Mouse (Mus musculus): ENCODE data around the gene Olfr62. TPM values are rescaled to one million over a fixed set of nuclear protein-coding genes. Genes with fewer than 3 reads are reported as not detected.

Olfr62 gene
- polyA plus RNA-seq, 1 experiment from 2014 or later: not detected

DNA sequence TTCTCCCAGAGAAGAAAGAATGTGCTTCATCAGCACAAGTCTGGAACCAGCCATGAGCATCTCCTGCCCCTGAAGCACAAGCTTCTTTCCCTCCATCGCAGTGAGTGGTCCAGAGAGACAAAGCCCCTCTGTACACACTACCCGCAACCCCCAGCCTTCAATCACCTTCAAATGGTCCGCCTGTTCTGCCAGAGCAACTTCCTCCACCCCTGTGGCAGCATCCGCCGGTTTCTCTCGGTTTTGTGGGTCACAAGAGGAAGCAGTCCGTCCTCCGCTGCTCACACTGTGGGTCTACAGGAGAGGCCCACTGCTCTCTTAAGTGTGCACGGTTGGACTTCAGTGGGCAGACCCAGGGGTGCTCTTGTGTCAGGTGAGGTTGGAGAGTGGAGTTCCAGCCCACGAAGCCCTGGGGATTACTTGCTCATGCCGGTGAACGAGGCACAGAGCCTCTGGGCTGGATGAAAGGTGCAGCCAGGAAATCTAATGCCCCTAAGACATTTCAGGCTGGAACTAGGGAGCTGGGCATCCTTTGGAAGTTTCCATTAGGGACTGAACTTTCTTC lies 33.7 kb downstream of the Olfr62 start, which contains the start of gene Olfr1342:
Gene Olfr1342 (minus strand): TSS at position 345 of the 562 bp plus-strand sequence.
- no peak within 1 kb of the TSS for H3K4me2 ChIP-seq
- ATAC-seq (ENCODE audit: insufficient number of reproducible peaks, low FRiP score): no peak
- no peak within 1 kb of the TSS for H3K4me3 ChIP-seq
- H3K27me3 ChIP-seq (replicated peaks): peaks cover 4% of the 10 kb centered on the region; the same call in 1 of the 2 replicates
- H3K4me1 ChIP-seq (replicated peaks): no peaks in the 10 kb centered on the region
- no peaks in the 10 kb centered on the region for H3K36me3 ChIP-seq
- H3K27ac ChIP-seq (ENCODE audit: poor library complexity, severe bottlenecking): no peak within 1 kb of the TSS
- 51% methylated on average over 12 of the region's 12 CpGs for WGBS
- no peak within 1 kb of the TSS for H3K9ac ChIP-seq
- 0 out of 2 replicates have a peak, but pooled peaks cover 2% of the 10 kb centered on the region for H3K9me3 ChIP-seq (replicated peaks)

DNA sequence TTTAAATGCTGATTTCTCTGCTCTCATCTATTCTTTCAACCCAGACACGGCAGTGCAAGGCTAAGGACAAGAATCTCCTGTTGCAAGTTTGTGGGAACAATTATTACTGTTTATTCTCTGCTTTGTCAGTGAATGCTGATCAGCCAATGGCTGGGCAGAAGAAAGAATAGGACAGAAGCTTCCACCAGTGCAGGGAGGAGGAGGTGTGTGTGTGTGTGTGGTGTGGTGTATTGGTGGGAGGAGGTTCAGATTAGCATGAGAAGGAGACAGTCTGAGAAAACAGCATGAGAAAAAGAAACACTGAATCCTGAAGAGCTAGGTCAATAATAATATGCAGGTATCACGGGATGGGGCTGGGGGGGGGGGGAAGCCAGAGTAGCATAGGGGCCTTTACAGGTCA lies 35.1 kb downstream of the Olfr62 start:
- WGBS: 40% methylated on average over 2 of the region's 2 CpGs
- no peak for ATAC-seq (ENCODE audit: insufficient number of reproducible peaks, low FRiP score)
- H3K9me3 ChIP-seq (replicated peaks): no peaks in the 10 kb centered on the region
- peaks cover 4% of the 10 kb centered on the region; the same call in 1 of the 2 replicates for H3K27me3 ChIP-seq (replicated peaks)
- no peaks in the 10 kb centered on the region for H3K36me3 ChIP-seq
- H3K4me1 ChIP-seq (replicated peaks): no peaks in the 10 kb centered on the region
- no peak overlapping the region for H3K4me3 ChIP-seq
- H3K9ac ChIP-seq: no peak overlapping the region
- H3K4me2 ChIP-seq: no peak overlapping the region
- H3K27ac ChIP-seq (ENCODE audit: poor library complexity, severe bottlenecking): no peak overlapping the region

DNA sequence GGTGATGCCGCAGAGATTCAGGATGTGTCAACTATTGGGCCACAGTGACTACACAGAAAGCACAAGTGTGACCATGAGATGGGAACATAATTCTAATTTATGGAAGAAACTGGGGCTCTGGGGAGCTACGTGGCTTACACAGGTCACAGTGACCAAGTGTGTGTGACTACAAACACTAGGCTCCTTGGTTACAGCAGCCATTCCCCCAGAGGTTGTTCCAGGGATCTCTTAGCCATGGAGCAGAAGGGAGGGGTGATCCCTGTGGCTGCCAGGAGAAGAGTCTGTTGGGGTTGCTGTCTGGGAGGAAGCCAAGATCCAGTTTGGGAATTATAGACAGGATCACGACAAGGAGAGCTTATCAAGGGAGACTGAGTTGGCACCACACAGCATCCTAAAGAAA lies 44.5 kb downstream of the Olfr62 start, which contains the start of gene Olfr1341:
Gene Olfr1341 (plus strand): TSS at position 301 of the 400 bp plus-strand sequence.
- no peaks in the 10 kb centered on the region for H3K4me1 ChIP-seq (replicated peaks)
- H3K4me3 ChIP-seq: no peak within 1 kb of the TSS
- H3K27me3 ChIP-seq (replicated peaks): 0 out of 2 replicates have a peak, but pooled peaks cover 3% of the 10 kb centered on the region
- WGBS: 70% methylated on average over 3 of the region's 3 CpGs
- no peaks in the 10 kb centered on the region for H3K36me3 ChIP-seq
- no peaks in the 10 kb centered on the region for H3K9me3 ChIP-seq (replicated peaks)
- H3K4me2 ChIP-seq: no peak within 1 kb of the TSS
- no peak within 1 kb of the TSS for H3K27ac ChIP-seq (ENCODE audit: poor library complexity, severe bottlenecking)
- H3K9ac ChIP-seq: no peak within 1 kb of the TSS
- no peak for ATAC-seq (ENCODE audit: insufficient number of reproducible peaks, low FRiP score)

DNA sequence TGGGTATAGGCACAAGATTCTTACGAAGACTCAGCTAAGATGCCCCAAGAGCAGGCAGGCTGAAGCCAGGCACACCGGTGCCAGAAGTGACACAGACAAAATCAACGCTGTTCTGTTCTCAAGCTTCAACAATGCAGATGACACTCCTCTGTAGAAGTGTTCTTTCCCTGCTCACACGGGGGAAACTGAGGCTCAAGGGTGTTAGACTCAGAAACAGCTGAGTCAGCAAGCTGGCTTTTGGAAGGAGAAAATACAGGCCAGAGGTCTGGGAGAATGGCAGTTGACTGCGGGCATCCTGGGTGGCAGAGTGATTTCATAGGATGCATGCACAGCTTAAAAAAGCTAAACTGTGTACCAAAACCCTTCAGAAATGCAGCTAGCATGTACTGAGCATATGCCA lies 49.3 kb downstream of the Olfr62 start:
- Histone ChIP-seq H3K9ac (no peak overlapping the region), H3K4me3 (no peak overlapping the region), H3K27me3 (replicated peaks) (0 out of 2 replicates have a peak, but pooled peaks cover 3% of the 10 kb centered on the region), H3K36me3 (no peaks in the 10 kb centered on the region), H3K4me1 (replicated peaks) (no peaks in the 10 kb centered on the region), H3K4me2 (no peak overlapping the region), H3K27ac (ENCODE audit: poor library complexity, severe bottlenecking) (no peak overlapping the region), H3K9me3 (replicated peaks) (no peaks in the 10 kb centered on the region)
- ATAC-seq (ENCODE audit: insufficient number of reproducible peaks, low FRiP score): no peak
- WGBS: 74% methylated on average over 5 of the region's 5 CpGs

DNA sequence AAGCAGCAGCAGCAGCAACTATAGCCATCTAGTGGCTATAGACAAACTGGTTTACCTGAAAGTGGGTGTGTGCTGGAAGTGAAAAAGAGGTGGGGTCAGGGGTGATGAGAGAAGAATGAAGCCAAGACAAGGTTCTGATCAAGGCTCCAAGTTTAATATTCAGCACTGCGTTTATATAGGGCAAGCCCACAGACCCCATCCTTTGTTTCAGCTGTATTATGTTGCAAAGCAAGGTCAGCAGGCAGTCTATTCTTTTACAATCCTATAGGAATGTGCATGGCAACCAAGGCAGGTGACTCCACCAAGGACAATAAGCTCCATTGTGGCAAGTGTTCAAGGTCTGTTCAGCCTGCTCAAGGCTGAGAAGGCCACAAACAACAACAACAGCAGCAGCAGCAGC lies 52.9 kb downstream of the Olfr62 start:
- no peaks in the 10 kb centered on the region for H3K36me3 ChIP-seq
- H3K9me3 ChIP-seq (replicated peaks): no peaks in the 10 kb centered on the region
- no peaks in the 10 kb centered on the region for H3K4me1 ChIP-seq (replicated peaks)
- no peak overlapping the region for H3K9ac ChIP-seq
- WGBS: 65% methylated on average over 1 of the region's 1 CpGs
- H3K27me3 ChIP-seq (replicated peaks): 0 out of 2 replicates have a peak, but pooled peaks cover 3% of the 10 kb centered on the region
- no peak overlapping the region for H3K4me3 ChIP-seq
- ATAC-seq (ENCODE audit: insufficient number of reproducible peaks, low FRiP score): no peak
- H3K27ac ChIP-seq (ENCODE audit: poor library complexity, severe bottlenecking): no peak overlapping the region
- H3K4me2 ChIP-seq: no peak overlapping the region

Other genes starting within 250 kb of the Olfr62 start
- gene Szt2, start 249.7 kb upstream of the Olfr62 start, polyA plus RNA-seq (2016; fragmentation: Nextera tagmentation; extraction: Ambion mirVana): 6.7 and 8.5 TPM in 2 replicates
- 79.7 and 81.3 TPM in 2 replicates for gene Med8, start 249.6 kb upstream of the Olfr62 start, polyA plus RNA-seq (2016; fragmentation: Nextera tagmentation; extraction: Ambion mirVana)
- 52.2 and 57.1 TPM in 2 replicates for gene Elovl1, start 230.9 kb upstream of the Olfr62 start, polyA plus RNA-seq (2016; fragmentation: Nextera tagmentation; extraction: Ambion mirVana)
- 157 and 163 TPM in 2 replicates for gene Cdc20, start 221.6 kb upstream of the Olfr62 start, polyA plus RNA-seq (2016; fragmentation: Nextera tagmentation; extraction: Ambion mirVana)
- 2.9 and 3.9 TPM in 2 replicates for gene Mpl, start 201.4 kb upstream of the Olfr62 start, polyA plus RNA-seq (2016; fragmentation: Nextera tagmentation; extraction: Ambion mirVana)
- gene Tie1, start 168.9 kb upstream of the Olfr62 start, polyA plus RNA-seq (2016; fragmentation: Nextera tagmentation; extraction: Ambion mirVana): 65.8 and 69.4 TPM in 2 replicates
- 0.27 and 0.31 TPM in 2 replicates for gene 2610528J11Rik, start 132.0 kb upstream of the Olfr62 start, polyA plus RNA-seq (2016; fragmentation: Nextera tagmentation; extraction: Ambion mirVana)
- 0.18 and 0.23 TPM in 2 replicates for gene Tmem125, start 114.9 kb upstream of the Olfr62 start, polyA plus RNA-seq (2016; fragmentation: Nextera tagmentation; extraction: Ambion mirVana)
- gene Cfap57, start 38.2 kb upstream of the Olfr62 start, polyA plus RNA-seq (2016; fragmentation: Nextera tagmentation; extraction: Ambion mirVana): 0.76 and 0.80 TPM in 2 replicates
- gene Ebna1bp2, start 38.2 kb upstream of the Olfr62 start, polyA plus RNA-seq (2016; fragmentation: Nextera tagmentation; extraction: Ambion mirVana): 96.7 and 103 TPM in 2 replicates
- gene Olfr1342, start 33.8 kb downstream of the Olfr62 start, polyA plus RNA-seq (2016; fragmentation: Nextera tagmentation; extraction: Ambion mirVana): not detected in 2 replicates
- gene Olfr1341, start 44.6 kb downstream of the Olfr62 start, polyA plus RNA-seq (2016; fragmentation: Nextera tagmentation; extraction: Ambion mirVana): not detected in 2 replicates
- not detected in 2 replicates for gene Olfr1340, start 61.2 kb downstream of the Olfr62 start, polyA plus RNA-seq (2016; fragmentation: Nextera tagmentation; extraction: Ambion mirVana)
- not detected in 2 replicates for gene Olfr1339, start 73.2 kb downstream of the Olfr62 start, polyA plus RNA-seq (2016; fragmentation: Nextera tagmentation; extraction: Ambion mirVana)
- not detected in 2 replicates for gene Olfr1338, start 99.8 kb downstream of the Olfr62 start, polyA plus RNA-seq (2016; fragmentation: Nextera tagmentation; extraction: Ambion mirVana)
- gene Olfr1337, start 123.6 kb downstream of the Olfr62 start, polyA plus RNA-seq (2016; fragmentation: Nextera tagmentation; extraction: Ambion mirVana): not detected in 2 replicates
- gene Olfr1335, start 151.0 kb downstream of the Olfr62 start, polyA plus RNA-seq (2016; fragmentation: Nextera tagmentation; extraction: Ambion mirVana): not detected in 2 replicates
- not detected in 2 replicates for gene Olfr1333, start 177.3 kb downstream of the Olfr62 start, polyA plus RNA-seq (2016; fragmentation: Nextera tagmentation; extraction: Ambion mirVana)
- gene Olfr1331, start 205.7 kb downstream of the Olfr62 start, polyA plus RNA-seq (2016; fragmentation: Nextera tagmentation; extraction: Ambion mirVana): not detected in 2 replicates
- gene Olfr1330, start 229.6 kb downstream of the Olfr62 start, polyA plus RNA-seq (2016; fragmentation: Nextera tagmentation; extraction: Ambion mirVana): 0.05 and 0.09 TPM in 2 replicates